Mouse (Mus musculus): ENCODE measurements at regions not wholly inside any gene's neighbourhood (a gene's known extent, or its start where the extent isn't known, plus 50 kb on each side); places are given as distances from the start of the nearest gene placed in this dataset.

DNA sequence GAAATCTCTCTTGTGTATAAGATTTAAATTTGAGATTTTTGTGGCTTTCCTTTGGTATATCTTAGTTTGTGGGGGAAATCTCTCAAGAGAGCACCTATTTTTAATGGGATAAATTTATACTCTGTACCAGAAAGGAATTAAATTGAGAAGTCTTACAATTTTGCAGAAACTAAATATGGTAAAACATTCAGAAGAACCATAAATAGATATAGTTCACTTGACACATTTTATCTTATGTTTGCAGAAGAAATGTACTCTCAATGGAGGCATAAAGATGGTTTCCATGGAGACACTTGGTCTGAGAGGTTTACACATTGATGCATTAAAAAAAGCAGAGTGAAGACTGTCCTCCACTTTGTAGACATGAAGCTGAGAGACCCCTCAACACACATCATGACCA, 86.9 kb downstream of the Ndufa10 start:
- H3K4me3 ChIP-seq (replicated peaks; ENCODE audit: control insufficient read depth, low read depth, low read length) = no peak overlapping the region
- H3K4me1 ChIP-seq (ENCODE audit: control insufficient read depth, insufficient read depth, low read length) = peaks cover 7% of the 10 kb centered on the region; the same call in 1 of the 2 replicates
- no peak for TF ChIP-seq CTCF (IDR thresholded peaks at IDR 0.05; ENCODE audit: control insufficient read depth, insufficient read depth, low read length)
- TF ChIP-seq POLR2A (IDR thresholded peaks at IDR 0.05; ENCODE audit: borderline replicate concordance, control insufficient read depth, low read depth, low read length) = no peak
- H3K27ac ChIP-seq (ENCODE audit: control insufficient read depth, insufficient read depth, low read depth, low read length, poor library complexity) = no peak overlapping the region

DNA sequence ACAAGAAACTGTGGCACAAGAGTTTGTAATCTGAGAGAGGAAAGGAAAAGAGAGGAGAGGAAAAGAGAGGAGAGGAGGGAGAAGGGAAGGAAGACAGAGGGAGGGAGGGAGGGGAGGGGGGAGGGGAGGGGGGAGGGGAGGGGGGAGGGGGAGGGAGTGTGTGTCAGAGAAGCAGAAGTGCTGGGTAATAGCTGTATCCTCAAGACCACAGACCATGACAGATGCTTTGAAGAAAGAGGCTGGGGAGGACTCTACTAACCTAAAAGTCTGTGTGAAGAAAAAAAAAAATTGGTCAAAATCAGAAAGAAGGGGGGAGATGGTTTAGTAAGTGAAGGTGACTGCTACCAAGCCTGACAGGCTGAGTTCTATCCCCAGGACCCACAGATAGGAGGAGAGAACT, 88.7 kb downstream of the Ndufa10 start:
- TF ChIP-seq POLR2A (IDR thresholded peaks at IDR 0.05; ENCODE audit: borderline replicate concordance, control insufficient read depth, low read depth, low read length) = no peak
- no peak for TF ChIP-seq CTCF (IDR thresholded peaks at IDR 0.05; ENCODE audit: control insufficient read depth, insufficient read depth, low read length)
- no peak overlapping the region for H3K4me3 ChIP-seq (replicated peaks; ENCODE audit: control insufficient read depth, low read depth, low read length)
- peaks cover 7% of the 10 kb centered on the region; the same call in 1 of the 2 replicates for H3K4me1 ChIP-seq (ENCODE audit: control insufficient read depth, insufficient read depth, low read length)
- no peak overlapping the region; the same call in 1 of the 2 replicates for H3K27ac ChIP-seq (ENCODE audit: control insufficient read depth, insufficient read depth, low read depth, low read length, poor library complexity)

DNA sequence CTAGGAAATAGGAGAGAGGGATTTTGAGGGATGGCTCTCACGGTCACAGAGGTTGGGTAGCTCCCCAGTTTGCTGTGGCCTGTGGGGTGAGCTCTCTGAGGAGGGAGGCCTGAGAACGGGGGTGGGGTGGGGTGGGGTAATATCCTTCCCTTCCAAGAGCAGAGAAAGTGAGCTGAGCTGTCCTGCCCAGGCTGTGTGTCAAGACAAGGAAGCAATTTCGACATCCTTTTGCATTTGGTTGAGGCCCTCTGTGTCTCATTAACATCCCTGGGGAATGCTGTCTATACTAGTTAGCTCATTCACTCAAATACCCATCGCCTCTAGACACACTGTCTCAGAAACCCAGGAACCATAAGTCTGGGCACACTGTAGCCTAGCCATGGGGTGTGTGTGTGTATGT, 89.9 kb downstream of the Ndufa10 start:
- Histone ChIP-seq H3K27ac (ENCODE audit: control insufficient read depth, insufficient read depth, low read depth, low read length, poor library complexity) (peak overlapping the region; percentile 3; the same call in 1 of the 2 replicates), H3K4me3 (replicated peaks; ENCODE audit: control insufficient read depth, low read depth, low read length) (no peak overlapping the region), H3K4me1 (ENCODE audit: control insufficient read depth, insufficient read depth, low read length) (peaks cover 6% of the 10 kb centered on the region; the same call in 1 of the 2 replicates)
- 29% methylated on average over 4 of the region's 4 CpGs for WGBS
- TF ChIP-seq POLR2A (IDR thresholded peaks at IDR 0.05; ENCODE audit: borderline replicate concordance, control insufficient read depth, low read depth, low read length) = no peak
- no peak for TF ChIP-seq CTCF (IDR thresholded peaks at IDR 0.05; ENCODE audit: control insufficient read depth, insufficient read depth, low read length)

DNA sequence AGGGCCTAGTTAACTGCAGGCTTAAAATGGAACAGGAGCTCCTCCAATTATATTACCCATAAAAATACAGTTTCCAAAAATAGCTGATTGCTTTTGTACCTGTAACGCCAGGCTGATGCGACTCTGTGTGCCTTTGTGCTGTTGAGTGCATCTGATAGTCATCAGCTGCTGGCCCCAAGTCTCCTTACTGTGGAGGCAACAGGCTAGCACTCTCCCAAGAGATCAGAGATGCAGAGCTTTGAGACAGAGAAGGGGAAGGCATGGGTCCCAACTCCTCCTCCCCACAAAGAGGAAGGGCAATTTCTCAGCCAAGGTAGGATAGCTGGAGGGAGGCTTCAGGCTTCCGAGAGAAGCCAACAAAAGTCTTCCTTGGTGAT, 94.2 kb downstream of the Ndufa10 start:
- 64% methylated on average over 3 of the region's 3 CpGs for WGBS
- Histone ChIP-seq H3K4me1 (ENCODE audit: control insufficient read depth, insufficient read depth, low read length) (peaks cover 1% of the 10 kb centered on the region; the same call in 1 of the 2 replicates), H3K27ac (ENCODE audit: control insufficient read depth, insufficient read depth, low read depth, low read length, poor library complexity) (no peak overlapping the region), H3K4me3 (replicated peaks; ENCODE audit: control insufficient read depth, low read depth, low read length) (no peak overlapping the region)
- TF ChIP-seq POLR2A (IDR thresholded peaks at IDR 0.05; ENCODE audit: borderline replicate concordance, control insufficient read depth, low read depth, low read length) (no peak), CTCF (IDR thresholded peaks at IDR 0.05; ENCODE audit: control insufficient read depth, insufficient read depth, low read length) (no peak)

DNA sequence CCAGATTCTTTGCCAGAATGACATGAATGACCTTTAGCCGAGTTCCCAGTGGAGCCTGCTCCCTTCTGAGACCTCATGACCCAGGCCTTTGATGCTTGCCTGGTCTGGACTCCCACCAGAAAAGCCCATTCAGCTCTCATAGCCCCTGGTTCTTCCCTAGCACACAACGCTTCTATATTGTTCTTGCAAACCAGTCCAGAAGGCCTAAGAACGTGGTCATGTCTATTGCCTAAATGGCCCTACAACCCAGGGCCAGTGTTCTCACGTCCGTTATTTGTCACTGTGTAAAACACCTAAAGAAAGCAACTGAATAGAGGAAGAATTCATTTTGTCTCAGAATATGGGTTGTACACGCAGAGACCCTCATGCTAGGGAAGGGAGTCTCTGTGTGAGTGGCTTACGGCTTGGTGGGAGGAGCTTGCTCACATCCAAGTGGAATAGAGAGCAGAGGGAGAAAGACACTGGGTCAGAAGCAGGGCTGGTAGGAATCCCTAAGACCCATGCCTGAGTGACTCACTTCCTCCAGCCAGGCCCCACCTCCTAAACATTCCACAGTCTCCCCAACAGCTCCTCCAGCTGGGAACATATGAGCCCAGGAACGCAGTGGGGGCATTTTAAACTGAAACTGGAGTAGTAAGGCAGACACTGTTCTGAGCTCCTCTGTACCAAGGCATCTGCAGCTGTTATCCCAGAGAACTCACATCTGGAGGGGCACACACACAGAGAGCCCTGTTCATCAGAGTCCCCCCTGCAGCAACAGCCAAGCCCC, 94.7 kb downstream of the Ndufa10 start:
- no peak overlapping the region for H3K27ac ChIP-seq (ENCODE audit: control insufficient read depth, insufficient read depth, low read depth, low read length, poor library complexity)

DNA sequence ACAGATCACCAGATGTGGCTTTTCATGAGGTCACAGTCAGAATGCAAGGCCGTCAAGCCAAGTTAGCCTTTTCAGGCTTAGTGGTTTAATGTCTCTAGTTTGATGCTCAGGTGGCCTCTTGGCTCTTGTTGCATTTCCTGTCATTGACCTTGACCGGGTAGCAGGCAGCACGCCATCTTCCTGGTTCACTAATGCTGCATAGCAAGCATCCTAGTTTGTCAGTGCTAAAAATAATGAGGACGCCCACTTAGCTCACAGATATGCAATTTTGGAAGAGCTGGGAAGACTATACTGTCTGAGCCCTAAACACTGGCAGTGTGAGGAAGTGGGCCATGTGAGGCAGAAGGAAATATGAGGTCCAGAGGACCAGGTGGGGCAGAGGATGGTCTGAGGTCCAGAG, 97.2 kb downstream of the Ndufa10 start:
- TF ChIP-seq CTCF (IDR thresholded peaks at IDR 0.05; ENCODE audit: control insufficient read depth, insufficient read depth, low read length) (no peak), POLR2A (IDR thresholded peaks at IDR 0.05; ENCODE audit: borderline replicate concordance, control insufficient read depth, low read depth, low read length) (no peak)
- 70% methylated on average over 4 of the region's 4 CpGs for WGBS
- Histone ChIP-seq H3K4me1 (ENCODE audit: control insufficient read depth, insufficient read depth, low read length) (no peaks in the 10 kb centered on the region; the same call in 1 of the 2 replicates), H3K4me3 (replicated peaks; ENCODE audit: control insufficient read depth, low read depth, low read length) (no peak overlapping the region), H3K27ac (ENCODE audit: control insufficient read depth, insufficient read depth, low read depth, low read length, poor library complexity) (no peak overlapping the region)

More for the DNA sequence above, 94.7 kb downstream of the Ndufa10 start:
- Histone ChIP-seq H3K4me3 (replicated peaks; ENCODE audit: control insufficient read depth, low read depth, low read length) (no peak overlapping the region), H3K4me1 (ENCODE audit: control insufficient read depth, insufficient read depth, low read length) (peaks cover 1% of the 10 kb centered on the region; the same call in 1 of the 2 replicates)
- 79% methylated on average over 8 of the region's 8 CpGs for WGBS
- TF ChIP-seq CTCF (IDR thresholded peaks at IDR 0.05; ENCODE audit: control insufficient read depth, insufficient read depth, low read length) (no peak), POLR2A (IDR thresholded peaks at IDR 0.05; ENCODE audit: borderline replicate concordance, control insufficient read depth, low read depth, low read length) (no peak)

DNA sequence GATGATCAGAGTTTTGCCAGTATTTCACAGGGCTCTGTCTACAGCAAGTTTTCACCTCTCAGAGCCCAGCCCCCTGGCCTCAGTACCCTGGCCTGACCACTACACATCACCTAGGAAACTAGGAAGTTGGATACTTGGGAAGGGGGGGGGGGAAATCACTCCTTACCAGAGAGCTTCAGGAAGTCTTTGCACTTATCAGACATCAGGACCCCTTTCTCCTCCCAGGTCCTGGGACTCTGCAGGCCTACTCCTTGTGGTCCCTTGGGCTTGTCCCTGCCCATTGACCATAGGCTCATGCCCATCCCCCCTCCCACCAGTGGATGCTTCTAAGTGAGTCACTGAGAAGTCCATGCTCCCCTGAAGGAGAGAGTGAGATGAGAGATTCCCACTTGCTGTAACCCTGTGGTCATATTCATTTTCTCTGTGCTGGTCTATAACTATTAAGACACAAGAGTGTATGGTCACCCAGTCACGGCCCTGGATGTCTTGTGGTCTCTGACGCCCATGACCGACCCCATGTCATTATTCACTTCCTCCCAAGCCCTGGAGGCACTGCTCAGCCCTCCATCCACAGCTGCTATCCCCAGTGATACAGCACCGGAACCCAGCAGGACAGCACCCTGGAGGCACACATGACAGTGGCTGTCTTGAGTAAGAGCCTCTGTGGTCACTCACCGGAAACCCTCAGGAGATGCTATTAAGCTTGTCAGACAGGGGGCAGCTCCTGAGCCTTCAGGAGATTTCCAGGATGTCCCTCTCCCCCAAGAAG, 101.3 kb downstream of the Ndufa10 start:
- WGBS = 19% methylated on average over 5 of the region's 5 CpGs
- TF ChIP-seq CTCF (IDR thresholded peaks at IDR 0.05; ENCODE audit: control insufficient read depth, insufficient read depth, low read length) (no peak), POLR2A (IDR thresholded peaks at IDR 0.05; ENCODE audit: borderline replicate concordance, control insufficient read depth, low read depth, low read length) (no peak)

DNA sequence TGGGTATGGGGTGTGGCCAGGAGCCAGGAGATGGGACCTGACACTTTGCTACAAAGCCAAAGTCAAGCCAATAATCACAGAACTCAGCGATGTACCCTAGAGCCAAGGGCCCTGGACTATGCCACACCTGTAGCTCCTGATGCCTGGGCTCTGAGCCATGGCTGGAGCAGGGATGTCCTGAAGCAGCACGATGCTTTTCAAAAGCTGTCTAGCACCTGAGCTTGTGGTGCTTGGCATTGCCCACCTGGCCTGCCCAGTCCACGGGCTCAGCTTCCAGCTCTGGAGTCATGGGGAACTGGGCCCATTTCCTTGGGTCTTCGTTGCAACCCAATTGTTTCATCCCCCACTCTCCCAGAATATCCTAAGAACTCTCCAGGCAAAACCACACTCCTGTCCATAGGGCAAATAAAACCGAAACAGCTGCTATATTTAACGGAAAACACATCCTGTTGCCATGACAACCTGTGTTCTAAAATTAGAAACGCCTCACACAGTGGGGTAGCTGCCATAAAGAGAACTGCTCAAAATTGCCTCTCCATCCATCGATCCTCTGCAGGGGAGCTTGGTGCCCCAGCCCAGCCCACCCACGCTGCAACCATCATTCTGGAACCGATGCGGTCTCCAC, 102.2 kb downstream of the Ndufa10 start:
- H3K4me3 ChIP-seq (replicated peaks; ENCODE audit: control insufficient read depth, low read depth, low read length) = no peak overlapping the region
- WGBS = 16% methylated on average over 11 of the region's 11 CpGs
- H3K4me1 ChIP-seq (ENCODE audit: control insufficient read depth, insufficient read depth, low read length) = peaks cover 2% of the 10 kb centered on the region; the same call in 1 of the 2 replicates
- no peak overlapping the region for H3K27ac ChIP-seq (ENCODE audit: control insufficient read depth, insufficient read depth, low read depth, low read length, poor library complexity)
- TF ChIP-seq POLR2A (IDR thresholded peaks at IDR 0.05; ENCODE audit: borderline replicate concordance, control insufficient read depth, low read depth, low read length) (no peak), CTCF (IDR thresholded peaks at IDR 0.05; ENCODE audit: control insufficient read depth, insufficient read depth, low read length) (no peak)

More for the DNA sequence above, 101.3 kb downstream of the Ndufa10 start:
- H3K27ac ChIP-seq (ENCODE audit: control insufficient read depth, insufficient read depth, low read depth, low read length, poor library complexity) = no peak overlapping the region
- no peak overlapping the region for H3K4me3 ChIP-seq (replicated peaks; ENCODE audit: control insufficient read depth, low read depth, low read length)
- H3K4me1 ChIP-seq (ENCODE audit: control insufficient read depth, insufficient read depth, low read length) = peaks cover 2% of the 10 kb centered on the region; the same call in 1 of the 2 replicates
